Mouse (Mus musculus) CD4-positive helper T cell, adult 2 months (primary cell): Measurements from ENCODE around the gene Erp29.

Experiments used
- DNase-seq: peaks from one replicate; pipeline ENCODE4 v3.0.0-alpha.2; 2012; ENCODE audit warnings: low read depth, missing footprints, low spot score

Gene Erp29

DNA sequence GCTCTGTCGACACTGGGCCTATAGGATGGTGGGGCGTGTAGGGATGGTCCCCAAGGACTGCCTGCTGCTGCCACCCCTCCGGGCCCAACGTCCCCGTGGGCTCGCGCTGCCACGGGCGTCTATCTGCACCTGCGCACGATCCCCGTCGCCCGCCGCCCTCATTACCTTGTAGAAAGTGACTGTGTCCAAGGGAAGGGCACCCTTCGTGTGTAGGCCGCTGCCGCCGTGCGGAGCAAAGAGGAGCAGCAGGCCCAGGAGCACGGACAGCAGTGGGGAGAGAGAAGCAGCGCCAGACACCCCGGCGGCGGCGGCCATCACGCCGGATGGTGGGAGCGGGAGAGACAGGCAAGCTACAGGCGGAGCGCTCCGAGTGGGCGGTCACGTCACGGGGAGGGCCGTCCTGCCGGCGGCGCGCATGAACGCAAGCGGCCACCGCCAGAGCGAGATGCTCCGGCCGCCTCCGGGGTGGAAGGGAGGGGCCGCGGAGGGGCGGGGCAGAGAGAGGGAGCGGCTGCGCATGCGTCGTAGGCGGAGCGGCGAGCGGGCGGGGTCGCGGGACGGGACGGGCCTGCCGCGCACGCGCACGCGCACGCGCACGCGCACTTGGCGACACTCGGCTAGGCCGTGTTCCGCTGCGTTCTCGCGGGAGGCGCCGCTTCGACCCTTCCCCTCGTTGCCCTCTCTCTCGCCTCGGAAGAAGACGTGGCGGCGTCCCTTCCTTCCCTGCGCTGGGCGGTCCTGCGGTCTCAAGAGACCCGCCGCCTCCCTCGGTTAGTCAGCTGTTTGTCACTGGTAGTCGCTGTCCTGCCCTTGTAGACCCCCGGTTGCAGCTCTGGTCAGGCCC is at the start of gene Erp29:
Erp29 (minus strand) TSS at position 481 of the 844 bp plus-strand sequence.
- DNase-seq: peak; percentile 98

DNA sequence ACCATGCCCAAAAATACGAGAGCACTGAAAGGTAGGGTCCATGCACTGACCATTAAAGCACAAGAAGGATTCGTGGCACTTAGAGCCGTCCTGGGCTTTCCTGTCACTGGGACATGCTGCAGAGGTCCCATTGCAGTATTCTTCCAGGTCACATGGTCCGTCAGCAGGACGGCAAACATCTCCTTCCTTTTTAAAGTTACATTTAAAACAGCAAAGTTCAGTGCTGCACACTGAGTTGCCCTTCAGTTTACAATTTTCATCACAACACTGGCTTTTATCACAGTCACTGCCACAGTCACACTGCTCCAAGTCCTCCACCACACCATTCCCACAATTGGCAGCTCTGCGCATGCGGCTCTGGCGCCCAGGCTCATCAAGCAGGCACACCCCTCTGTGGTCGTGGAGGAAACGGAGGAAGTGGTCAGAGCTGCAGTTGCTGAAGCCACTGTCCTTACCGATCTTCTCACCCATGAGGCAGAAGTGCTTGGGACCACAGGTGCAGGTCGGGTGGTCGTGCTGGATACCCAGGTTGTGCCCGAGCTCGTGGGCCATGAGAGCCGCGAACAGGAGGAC is 49.2 kb upstream of the Erp29 start:
- peak; percentile 16 for DNase-seq

- no peak for DNase-seq
These were observed 48.4 kb upstream of the Erp29 start for GRCm38 (mm10) chr5:121500719-121501118.

DNA sequence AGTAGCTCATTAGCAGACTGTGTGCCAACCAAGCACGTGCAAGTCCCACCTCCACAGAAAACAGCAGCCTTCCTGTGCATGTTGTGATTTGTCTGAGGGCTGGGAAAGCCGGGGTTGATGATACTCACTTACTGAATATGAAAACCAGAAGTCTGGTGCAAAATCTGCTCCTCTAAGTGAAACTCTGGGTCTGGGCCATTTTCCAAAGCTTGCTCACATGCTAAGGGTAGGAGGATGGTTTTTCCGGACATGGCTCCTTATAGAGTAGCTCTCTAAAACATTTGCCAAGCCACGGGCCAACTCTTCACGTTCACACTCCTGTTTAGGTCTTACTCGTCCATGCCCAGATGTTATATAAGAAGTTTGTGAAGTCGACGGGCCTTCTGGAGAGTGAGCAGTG is 41.0 kb upstream of the Erp29 start:
- DNase-seq: no peak

- DNase-seq: no peak
These were observed 32.5 kb upstream of the Erp29 start for GRCm38 (mm10) chr5:121484801-121485200.

DNA sequence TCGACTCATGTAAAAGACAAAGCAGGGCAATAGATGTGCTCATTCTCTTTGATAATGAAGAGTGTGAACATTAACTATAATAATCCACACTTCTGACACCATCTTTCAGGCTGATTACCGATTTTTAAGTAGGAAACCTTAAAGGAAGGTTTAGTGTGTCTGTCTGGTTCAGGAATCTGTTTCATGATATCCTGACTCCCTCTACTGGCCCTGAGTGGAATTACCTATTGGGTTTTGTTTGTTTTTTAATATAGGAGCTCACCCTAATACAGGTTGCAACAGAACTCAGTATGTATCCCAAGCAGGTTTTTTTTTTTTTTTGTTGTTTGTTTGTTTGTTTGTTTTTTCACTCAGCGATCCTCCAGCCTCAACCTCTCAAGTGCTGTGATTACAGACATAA is 25.4 kb upstream of the Erp29 start:
- DNase-seq: peak; percentile 71

DNA sequence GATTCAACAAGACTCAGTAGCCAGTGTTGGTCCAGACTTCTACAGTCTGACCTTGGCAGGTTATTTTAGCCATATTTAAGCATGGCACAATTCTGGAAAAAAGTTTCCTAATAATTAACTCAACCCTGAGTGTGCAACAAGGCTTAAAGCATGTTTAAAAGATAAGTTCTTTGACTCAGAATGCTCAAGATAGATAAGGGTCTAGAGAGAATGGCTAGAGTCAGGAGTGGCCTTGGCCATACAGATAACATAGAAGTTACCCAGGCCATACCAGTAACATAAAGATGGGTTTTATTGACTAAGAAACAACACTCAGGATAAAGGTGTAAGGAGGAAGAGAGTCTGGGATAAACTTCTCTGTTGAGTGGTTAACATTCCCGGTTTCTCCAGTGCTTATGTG is 23.7 kb upstream of the Erp29 start:
- no peak for DNase-seq

DNA sequence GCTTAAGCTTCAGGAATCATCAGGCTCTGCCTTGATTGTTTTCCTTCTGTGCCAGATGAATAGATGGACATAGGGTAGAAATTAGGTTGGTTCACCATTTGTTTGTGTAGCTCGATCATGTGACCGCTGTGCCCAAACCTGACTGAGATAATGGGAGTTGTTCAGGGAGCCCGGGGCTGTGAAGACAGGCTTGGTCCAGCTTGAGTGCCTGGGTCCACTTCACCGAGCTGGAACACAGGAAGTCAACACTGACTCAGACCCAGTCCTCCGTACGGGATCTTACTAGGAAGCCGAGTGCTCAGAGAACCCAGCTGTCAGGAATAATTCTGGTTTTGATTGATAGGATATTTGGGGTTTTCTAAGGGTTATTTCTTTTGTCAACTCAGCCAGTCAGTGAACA is 22.3 kb upstream of the Erp29 start:
- DNase-seq: no peak

GRCm38 (mm10) chr5:121472411-121472810 is 20.1 kb upstream of the Erp29 start:
- DNase-seq: no peak

- no peak for DNase-seq
These were observed 17.3 kb upstream of the Erp29 start for GRCm38 (mm10) chr5:121469566-121469965.

DNA sequence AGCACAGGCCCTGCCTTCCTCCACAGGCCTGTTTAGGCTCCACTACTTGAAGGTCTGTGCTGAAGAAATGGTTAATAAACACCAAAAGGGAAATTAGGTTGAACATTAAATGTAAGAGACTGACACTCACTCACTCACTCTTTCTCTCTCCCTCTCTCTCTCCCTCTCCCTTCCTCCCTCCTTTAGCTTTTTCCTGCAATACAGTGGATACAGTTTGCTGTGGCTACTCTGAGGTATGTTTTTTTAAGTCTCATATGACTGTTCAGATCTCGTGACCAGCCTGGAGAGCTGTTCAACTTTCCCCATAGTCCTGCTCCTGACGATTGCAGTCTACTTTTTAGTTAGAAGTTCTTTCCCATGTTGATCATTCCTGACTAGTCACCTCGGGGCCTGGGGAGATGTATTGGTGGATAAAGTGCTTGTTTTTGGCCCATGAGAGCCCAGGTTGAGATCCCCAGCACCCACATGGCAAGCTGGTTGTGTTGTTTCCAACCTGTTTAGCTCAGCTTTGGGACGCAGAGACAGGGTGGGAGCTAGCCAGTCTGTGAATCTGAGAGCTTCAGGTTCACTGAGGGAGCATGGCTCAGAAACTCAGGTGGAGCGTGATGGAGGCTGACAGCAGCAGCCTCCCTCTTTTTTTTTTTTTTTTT is 11.4 kb upstream of the Erp29 start:
- no peak for DNase-seq

GRCm38 (mm10) chr5:121462967-121463366 is 10.7 kb upstream of the Erp29 start:
- DNase-seq: no peak

GRCm38 (mm10) chr5:121462171-121462502 is 9.8 kb upstream of the Erp29 start:
- no peak for DNase-seq

DNA sequence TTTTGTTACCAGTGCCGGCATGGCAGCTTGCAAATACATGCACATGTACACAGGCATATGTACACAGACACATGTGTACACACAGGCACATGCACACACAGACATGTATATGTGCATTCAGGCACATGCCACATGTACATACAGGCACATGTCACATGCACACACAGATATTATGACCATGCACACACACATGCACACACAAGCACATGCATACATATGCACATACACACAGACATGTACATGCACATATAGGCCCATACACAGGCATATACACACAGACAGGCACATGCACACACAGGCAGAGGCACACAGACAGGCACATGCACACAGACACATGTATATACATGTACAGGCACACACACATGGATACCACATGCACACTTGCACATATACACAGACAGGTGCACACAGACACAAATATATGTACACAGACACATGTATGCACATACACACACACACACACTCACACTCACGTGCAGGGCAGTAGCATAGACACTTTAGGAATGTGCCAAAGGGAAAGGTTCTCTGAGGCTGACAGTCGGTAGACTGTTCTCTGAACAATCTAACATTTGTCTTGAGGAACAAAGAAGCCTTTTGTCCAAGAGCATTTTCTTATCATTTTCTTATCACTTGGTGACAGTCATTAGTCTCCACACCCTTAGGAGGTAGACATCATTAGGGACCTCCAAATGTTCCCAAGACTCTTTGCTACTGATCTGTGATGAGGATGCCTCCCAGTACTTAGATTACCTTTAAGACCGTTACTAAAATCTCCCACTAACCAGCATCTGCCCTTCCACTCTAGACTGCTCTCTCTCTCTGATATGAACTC is 9.2 kb upstream of the Erp29 start:
- no peak for DNase-seq

DNA sequence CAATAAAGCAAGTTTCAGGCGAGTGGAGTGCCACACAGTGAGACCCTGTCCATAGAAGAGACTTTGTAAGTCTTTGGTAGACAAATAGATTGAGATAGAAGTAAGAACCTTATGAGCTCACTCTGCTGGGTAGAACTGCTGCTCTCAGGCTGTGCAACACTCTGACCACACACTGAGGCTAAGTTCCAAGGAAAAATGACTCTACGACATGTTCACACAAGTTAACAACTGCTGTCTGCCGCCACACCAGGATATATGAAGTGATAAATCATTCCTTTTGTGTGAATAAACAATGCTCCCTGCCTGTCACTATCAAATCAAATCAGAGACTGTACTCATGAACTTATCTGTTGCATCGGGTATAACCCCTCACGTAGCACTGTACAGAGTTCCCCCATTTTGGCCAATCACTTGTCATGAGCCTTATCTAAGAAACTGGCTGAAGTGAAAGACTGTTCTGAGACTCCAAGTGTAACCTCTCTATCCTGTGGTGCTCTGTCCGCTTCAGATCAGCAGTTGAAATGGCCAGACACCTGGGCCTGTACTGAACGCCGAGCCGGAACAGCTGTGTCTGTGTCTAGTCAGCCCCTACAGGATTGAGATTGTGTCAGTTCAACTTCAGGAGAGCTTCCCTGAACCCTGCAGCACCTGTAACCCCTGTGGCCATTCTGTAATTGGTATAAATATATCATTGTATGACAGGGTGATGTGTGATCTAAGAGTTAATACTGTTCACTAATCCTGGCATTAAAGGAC is 3.4 kb upstream of the Erp29 start:
- no peak for DNase-seq

DNA sequence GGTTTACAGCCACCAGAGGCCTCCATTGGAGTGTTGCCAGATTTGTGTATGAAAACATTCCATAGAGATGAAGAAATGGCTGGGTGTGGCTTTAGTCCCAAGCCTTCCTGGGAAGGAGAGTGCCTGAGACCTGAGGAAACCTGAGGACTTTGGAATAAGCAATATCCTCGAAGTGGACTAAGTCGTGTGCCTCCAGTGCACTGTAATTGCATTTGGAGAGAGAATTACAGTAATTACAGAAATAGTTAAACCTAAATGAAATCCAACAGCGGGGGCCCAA is 2.1 kb upstream of the Erp29 start:
- no peak for DNase-seq

- no peak for DNase-seq
These were observed 1.6 kb upstream of the Erp29 start for GRCm38 (mm10) chr5:121453743-121454502.

- no peak for DNase-seq
These were observed 600 bp upstream of the Erp29 start for GRCm38 (mm10) chr5:121452906-121453305.

GRCm38 (mm10) chr5:121451644-121452025 is 671 bp downstream of the Erp29 start, which contains the start of gene Tmem116:
Tmem116 (plus strand) TSS chr5:121451893.
- DNase-seq: no peak

DNA sequence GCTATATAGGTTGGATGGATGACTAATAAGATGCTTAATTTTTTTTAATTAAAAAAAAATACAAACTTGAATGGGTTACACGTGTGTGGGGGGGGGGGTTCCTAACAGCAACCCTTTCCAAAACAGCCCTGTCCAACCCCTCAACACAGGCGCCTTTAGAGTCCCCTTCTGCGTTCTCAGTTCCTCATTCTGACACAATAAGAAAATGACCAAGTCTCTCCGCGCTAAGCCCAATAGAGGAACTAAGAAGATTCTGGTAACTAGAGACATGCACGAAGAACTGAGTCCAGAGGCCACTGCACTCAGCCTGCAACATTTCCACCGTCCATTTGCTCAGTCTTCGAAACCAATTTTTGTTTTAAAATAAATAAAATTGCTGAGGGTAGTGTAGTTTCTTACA is 1.1 kb downstream of the Erp29 start:
- DNase-seq: peak; percentile 15

DNA sequence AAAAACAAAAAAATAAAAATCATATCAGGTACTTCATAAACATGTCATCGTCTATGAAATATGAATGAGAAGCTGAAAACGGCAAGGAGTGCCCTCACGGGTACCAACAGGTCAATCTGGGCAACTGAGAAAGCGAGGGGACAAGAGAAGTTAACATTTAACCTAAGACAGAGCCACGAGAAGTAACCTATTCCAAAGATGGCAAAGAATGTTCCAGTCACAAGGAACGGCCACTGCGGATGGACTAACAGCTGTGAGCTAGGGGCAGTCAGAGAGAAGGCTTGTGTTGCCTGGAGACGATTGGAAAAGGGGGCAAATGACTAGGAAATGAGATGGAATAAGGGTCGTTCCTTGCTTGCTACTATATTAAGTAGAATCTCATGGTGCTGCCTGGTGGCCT is 1.8 kb downstream of the Erp29 start:
- no peak for DNase-seq
